Mouse (Mus musculus) G1E (cell line): ENCODE results near the gene Ddx55.

Experiments
- CTCF ChIP-seq: IDR thresholded peaks from 2 replicates; pipeline ENCODE4 v1.5.1; 2012; ENCODE audit warnings: low read depth, low read length, inconsistent platforms, mixed read lengths
- GATA1 ChIP-seq: IDR thresholded peaks from 2 replicates; pipeline ENCODE4 v1.6.1; 2012; ENCODE audit warnings: borderline replicate concordance, low read length, inconsistent platforms, mixed read lengths
- POLR2AphosphoS5 ChIP-seq: IDR thresholded peaks from 2 replicates; pipeline ENCODE4 v1.6.1; 2012; ENCODE audit warnings: low read depth, low read length, inconsistent platforms; ENCODE audit not compliant: insufficient replicate concordance
- TAL1 ChIP-seq: conservative IDR thresholded peaks from 2 replicates; pipeline ENCODE4 v1.6.1; 2012; ENCODE audit warnings: low read depth, low read length, inconsistent platforms, mixed read lengths

DNA sequence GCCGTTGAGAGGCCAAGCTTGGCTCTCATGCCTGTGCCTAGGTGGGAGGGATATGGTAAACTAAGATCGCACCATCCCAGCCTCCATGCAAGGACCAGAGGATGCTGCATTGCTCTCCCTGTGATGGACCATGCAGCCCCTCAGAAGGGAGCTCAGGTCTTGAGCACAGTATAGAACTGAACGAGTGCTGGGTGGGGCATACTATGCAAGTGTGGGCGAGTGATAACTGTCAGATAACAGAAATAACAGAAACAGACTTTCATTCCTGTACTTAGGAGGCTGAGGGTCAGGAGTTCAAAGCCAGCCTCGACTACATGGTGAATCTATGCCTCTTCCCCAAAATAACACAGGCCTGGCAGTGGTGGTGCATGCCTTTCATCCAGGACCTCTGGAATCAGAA, 17.6 kb upstream of the Ddx55 start:
- TF ChIP-seq CTCF (no peak), GATA1 (no peak), TAL1 (no peak), POLR2AphosphoS5 (no peak)
